Mouse (Mus musculus) ovary, postnatal 10 days (tissue): ENCODE results near the gene Astn2.

Experiments used
- DNase-seq: peaks from one replicate; pipeline ENCODE4 v3.0.0; 2022; ENCODE audit warnings: low spot score

Astn2 gene

GRCm38 (mm10) chr4:66158714-66159113 lies 245.7 kb downstream of the Astn2 start:
- no peak for DNase-seq

GRCm38 (mm10) chr4:66157439-66158113 lies 246.8 kb downstream of the Astn2 start:
- DNase-seq = no peak

- no peak for DNase-seq
Observed at GRCm38 (mm10) chr4:66146546-66146945, 257.9 kb downstream of the Astn2 start.

- no peak for DNase-seq
Observed at GRCm38 (mm10) chr4:66126181-66126580, 278.2 kb downstream of the Astn2 start.

- no peak for DNase-seq
Observed at GRCm38 (mm10) chr4:66122766-66123358, 281.5 kb downstream of the Astn2 start.

- DNase-seq = no peak
Observed at GRCm38 (mm10) chr4:66114243-66114642, 290.2 kb downstream of the Astn2 start.

GRCm38 (mm10) chr4:66102037-66102436 lies 302.4 kb downstream of the Astn2 start:
- no peak for DNase-seq

- no peak for DNase-seq
Observed at GRCm38 (mm10) chr4:66097629-66098028, 306.8 kb downstream of the Astn2 start.

GRCm38 (mm10) chr4:66096104-66096503 lies 308.3 kb downstream of the Astn2 start:
- DNase-seq = no peak

- DNase-seq = no peak
Observed at GRCm38 (mm10) chr4:66057161-66057560, 347.2 kb downstream of the Astn2 start.

- DNase-seq = no peak
Observed at GRCm38 (mm10) chr4:66055690-66056089, 348.7 kb downstream of the Astn2 start.

GRCm38 (mm10) chr4:66043014-66043672 lies 361.3 kb downstream of the Astn2 start:
- no peak for DNase-seq

GRCm38 (mm10) chr4:66033826-66034225 lies 370.6 kb downstream of the Astn2 start:
- no peak for DNase-seq

GRCm38 (mm10) chr4:66031320-66031870 lies 373.0 kb downstream of the Astn2 start:
- DNase-seq = no peak

GRCm38 (mm10) chr4:66029901-66030300 lies 374.5 kb downstream of the Astn2 start:
- no peak for DNase-seq

GRCm38 (mm10) chr4:66027866-66028265 lies 376.5 kb downstream of the Astn2 start:
- DNase-seq = no peak

- DNase-seq = peak; percentile 4
Observed at GRCm38 (mm10) chr4:66025393-66026062, 378.9 kb downstream of the Astn2 start.

- DNase-seq = no peak
Observed at GRCm38 (mm10) chr4:66002936-66003335, 401.5 kb downstream of the Astn2 start.

GRCm38 (mm10) chr4:65983643-65984042 lies 420.8 kb downstream of the Astn2 start:
- DNase-seq = no peak

- DNase-seq = no peak
Observed at GRCm38 (mm10) chr4:65982882-65983281, 421.5 kb downstream of the Astn2 start.

- no peak for DNase-seq
Observed at GRCm38 (mm10) chr4:65976251-65976650, 428.2 kb downstream of the Astn2 start.

- no peak for DNase-seq
Observed at GRCm38 (mm10) chr4:65972395-65972794, 432.0 kb downstream of the Astn2 start.
